Mouse (Mus musculus) E14TG2a.4 (cell line): Measurements from ENCODE around the gene Kat2a.

Experiments
- CTCF ChIP-seq: conservative IDR thresholded peaks from 2 replicates; pipeline ENCODE4 v1.5.1; 2014; ENCODE audit warnings: low read length
- POU5F1 ChIP-seq: IDR thresholded peaks from 2 replicates; pipeline ENCODE4 v1.6.1; 2014; ENCODE audit warnings: low read length, borderline replicate concordance

GRCm38 (mm10) chr11:100741348-100741747, 29.1 kb upstream of the Kat2a start:
- TF ChIP-seq CTCF: no peak
- no peak for TF ChIP-seq POU5F1
